Mouse (Mus musculus): ENCODE measurements around the gene Fzr1. TPM values are rescaled to one million over a fixed set of nuclear protein-coding genes. Genes with fewer than 3 reads are reported as not detected.

Fzr1 gene
- polyA plus RNA-seq, 1 experiment from 2014 or later, result 90.9 TPM

- Histone ChIP-seq H3K27ac (peak overlapping the region; percentile 93), H3K9ac (no peak overlapping the region), H3K36me3 (peaks cover 32% of the 10 kb centered on the region; the same call in 1 of the 2 replicates), H3K4me2 (peak overlapping the region; percentile 32), H3K27me3 (no peaks in the 10 kb centered on the region), H3K9me3 (no peaks in the 10 kb centered on the region), H3K4me3 (peak overlapping the region; percentile 9; the same call in 1 of the 2 replicates), H3K4me1 (peaks cover 100% of the 10 kb centered on the region)
- WGBS, result 26% methylated on average over 26 of the region's 26 CpGs
- ATAC-seq (ENCODE audit: insufficient number of reproducible peaks, low FRiP score, low TSS enrichment, low read depth), result no peak
These were observed 35.3 kb upstream of the Fzr1 start for GRCm38 (mm10) chr10:81413310-81414261.

GRCm38 (mm10) chr10:81412586-81413309 is 34.4 kb upstream of the Fzr1 start:
- no peak for ATAC-seq (ENCODE audit: insufficient number of reproducible peaks, low FRiP score, low TSS enrichment, low read depth)
- Histone ChIP-seq H3K27ac (peak overlapping the region; percentile 93), H3K4me2 (peak overlapping the region; percentile 23; the same call in 1 of the 2 replicates), H3K27me3 (no peaks in the 10 kb centered on the region; the same call in 1 of the 2 replicates), H3K9ac (no peak overlapping the region), H3K4me1 (peaks cover 100% of the 10 kb centered on the region), H3K36me3 (peaks cover 40% of the 10 kb centered on the region; the same call in 1 of the 2 replicates), H3K4me3 (no peak overlapping the region), H3K9me3 (no peaks in the 10 kb centered on the region)
- WGBS, result 71% methylated on average over 16 of the region's 16 CpGs

- Histone ChIP-seq H3K9me3 (no peaks in the 10 kb centered on the region), H3K27me3 (no peaks in the 10 kb centered on the region; the same call in 1 of the 2 replicates), H3K4me1 (peaks cover 100% of the 10 kb centered on the region), H3K4me2 (peak overlapping the region; percentile 23; the same call in 1 of the 2 replicates), H3K4me3 (no peak overlapping the region), H3K27ac (peak overlapping the region; percentile 93), H3K9ac (0 out of 2 replicates have a peak overlapping the region, but pooled peaks have one; percentile 29), H3K36me3 (peaks cover 49% of the 10 kb centered on the region)
- 0 out of 2 replicates have a peak, but pooled peaks have one; percentile 4 for ATAC-seq (ENCODE audit: insufficient number of reproducible peaks, low FRiP score, low TSS enrichment, low read depth)
- WGBS, result 45% methylated on average over 18 of the region's 18 CpGs
These were observed 33.4 kb upstream of the Fzr1 start for GRCm38 (mm10) chr10:81411471-81412400.

GRCm38 (mm10) chr10:81410981-81411380 is 32.7 kb upstream of the Fzr1 start:
- peaks cover 99% of the 10 kb centered on the region for H3K4me1 ChIP-seq
- H3K27me3 ChIP-seq, result no peaks in the 10 kb centered on the region; the same call in 1 of the 2 replicates
- no peak for ATAC-seq (ENCODE audit: insufficient number of reproducible peaks, low FRiP score, low TSS enrichment, low read depth)
- no peak overlapping the region for H3K9ac ChIP-seq
- H3K9me3 ChIP-seq, result no peaks in the 10 kb centered on the region
- WGBS, result 66% methylated on average over 9 of the region's 9 CpGs
- H3K36me3 ChIP-seq, result peaks cover 57% of the 10 kb centered on the region
- H3K4me3 ChIP-seq, result no peak overlapping the region
- peak overlapping the region; percentile 93 for H3K27ac ChIP-seq
- 0 out of 2 replicates have a peak overlapping the region, but pooled peaks have one; percentile 23 for H3K4me2 ChIP-seq

GRCm38 (mm10) chr10:81410350-81410749 is 32.0 kb upstream of the Fzr1 start:
- Histone ChIP-seq H3K9me3 (no peaks in the 10 kb centered on the region), H3K27me3 (no peaks in the 10 kb centered on the region; the same call in 1 of the 2 replicates), H3K4me2 (no peak overlapping the region), H3K4me1 (peaks cover 95% of the 10 kb centered on the region), H3K9ac (no peak overlapping the region), H3K36me3 (peaks cover 62% of the 10 kb centered on the region), H3K27ac (peak overlapping the region; percentile 93), H3K4me3 (no peak overlapping the region)
- ATAC-seq (ENCODE audit: insufficient number of reproducible peaks, low FRiP score, low TSS enrichment, low read depth), result no peak
- WGBS, result 57% methylated on average over 4 of the region's 4 CpGs

- no peak overlapping the region for H3K9ac ChIP-seq
- H3K9me3 ChIP-seq, result no peaks in the 10 kb centered on the region
- H3K27me3 ChIP-seq, result no peaks in the 10 kb centered on the region; the same call in 1 of the 2 replicates
- H3K36me3 ChIP-seq, result peaks cover 66% of the 10 kb centered on the region
- H3K27ac ChIP-seq, result peak overlapping the region; percentile 93
- no peak overlapping the region for H3K4me2 ChIP-seq
- peaks cover 91% of the 10 kb centered on the region for H3K4me1 ChIP-seq
- H3K4me3 ChIP-seq, result no peak overlapping the region
- 27% methylated on average over 8 of the region's 8 CpGs for whole genome bisulfite sequencing
- no peak for ATAC-seq (ENCODE audit: insufficient number of reproducible peaks, low FRiP score, low TSS enrichment, low read depth)
These were observed 31.0 kb upstream of the Fzr1 start for GRCm38 (mm10) chr10:81409330-81409729.

GRCm38 (mm10) chr10:81408871-81409291 is 30.6 kb upstream of the Fzr1 start:
- Histone ChIP-seq H3K4me1 (peaks cover 91% of the 10 kb centered on the region), H3K27ac (peak overlapping the region; percentile 93), H3K9me3 (no peaks in the 10 kb centered on the region), H3K27me3 (no peaks in the 10 kb centered on the region; the same call in 1 of the 2 replicates), H3K4me2 (no peak overlapping the region), H3K36me3 (peaks cover 70% of the 10 kb centered on the region), H3K9ac (no peak overlapping the region), H3K4me3 (no peak overlapping the region)
- no peak for ATAC-seq (ENCODE audit: insufficient number of reproducible peaks, low FRiP score, low TSS enrichment, low read depth)
- 24% methylated on average over 8 of the region's 9 CpGs for WGBS

- no peak overlapping the region for H3K4me3 ChIP-seq
- H3K4me1 ChIP-seq, result peaks cover 91% of the 10 kb centered on the region
- no peak overlapping the region for H3K4me2 ChIP-seq
- no peak for ATAC-seq (ENCODE audit: insufficient number of reproducible peaks, low FRiP score, low TSS enrichment, low read depth)
- peaks cover 75% of the 10 kb centered on the region for H3K36me3 ChIP-seq
- no peak overlapping the region for H3K9ac ChIP-seq
- no peaks in the 10 kb centered on the region; the same call in 1 of the 2 replicates for H3K27me3 ChIP-seq
- WGBS, result 54% methylated on average over 13 of the region's 13 CpGs
- H3K9me3 ChIP-seq, result no peaks in the 10 kb centered on the region
- H3K27ac ChIP-seq, result peak overlapping the region; percentile 93
These were observed 30.1 kb upstream of the Fzr1 start for GRCm38 (mm10) chr10:81408424-81408729.

- Histone ChIP-seq H3K9me3 (no peaks in the 10 kb centered on the region), H3K27ac (peak overlapping the region; percentile 93), H3K9ac (no peak overlapping the region), H3K27me3 (no peaks in the 10 kb centered on the region; the same call in 1 of the 2 replicates), H3K4me2 (peak overlapping the region; percentile 30; the same call in 1 of the 2 replicates), H3K36me3 (peaks cover 74% of the 10 kb centered on the region), H3K4me3 (peak overlapping the region; percentile 9; the same call in 1 of the 2 replicates), H3K4me1 (peaks cover 91% of the 10 kb centered on the region)
- WGBS, result 21% methylated on average over 31 of the region's 31 CpGs
- ATAC-seq (ENCODE audit: insufficient number of reproducible peaks, low FRiP score, low TSS enrichment, low read depth), result peak; percentile 7; the same call in 1 of the 2 replicates
These were observed 29.5 kb upstream of the Fzr1 start for GRCm38 (mm10) chr10:81407539-81408423.

Data from limb, embryonic 15.5 days (tissue).